Mouse (Mus musculus) bone marrow macrophage, adult 2 months (primary cell): ENCODE results near the gene Diaph3.

Experiments
- CTCF ChIP-seq: IDR thresholded peaks from 2 replicates; pipeline ENCODE4 v1.5.1; 2012; ENCODE audit warnings: low read depth, mild to moderate bottlenecking, low read length, moderate library complexity
- POLR2A ChIP-seq: IDR thresholded peaks from 2 replicates; pipeline ENCODE4 v1.6.1; 2012; ENCODE audit warnings: mild to moderate bottlenecking, low read depth, low read length, borderline replicate concordance

DNA sequence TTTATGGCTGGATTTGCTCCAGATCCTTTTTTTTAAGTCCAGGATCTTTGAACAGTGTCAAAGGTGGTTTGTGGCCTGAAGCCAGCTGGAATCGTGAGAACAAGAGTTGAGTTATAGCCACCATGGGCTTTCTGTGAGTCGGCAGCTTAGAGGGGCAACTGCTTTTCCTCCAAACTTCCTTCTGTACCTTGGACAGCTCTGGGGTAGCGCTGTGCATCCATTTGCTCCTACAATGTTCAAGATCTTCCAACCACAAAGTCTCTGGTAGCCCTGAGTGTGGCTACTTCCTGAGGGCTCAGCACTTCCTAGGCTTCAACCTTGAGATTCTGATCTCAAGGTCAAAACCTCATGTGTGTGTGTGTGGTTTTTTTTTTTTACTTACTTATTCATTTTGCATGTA lies 437.0 kb downstream of the Diaph3 start:
- TF ChIP-seq CTCF = no peak
- TF ChIP-seq POLR2A = no peak
